Mouse (Mus musculus): Measurements from ENCODE around the gene Chkb.

The Chkb gene

DNA sequence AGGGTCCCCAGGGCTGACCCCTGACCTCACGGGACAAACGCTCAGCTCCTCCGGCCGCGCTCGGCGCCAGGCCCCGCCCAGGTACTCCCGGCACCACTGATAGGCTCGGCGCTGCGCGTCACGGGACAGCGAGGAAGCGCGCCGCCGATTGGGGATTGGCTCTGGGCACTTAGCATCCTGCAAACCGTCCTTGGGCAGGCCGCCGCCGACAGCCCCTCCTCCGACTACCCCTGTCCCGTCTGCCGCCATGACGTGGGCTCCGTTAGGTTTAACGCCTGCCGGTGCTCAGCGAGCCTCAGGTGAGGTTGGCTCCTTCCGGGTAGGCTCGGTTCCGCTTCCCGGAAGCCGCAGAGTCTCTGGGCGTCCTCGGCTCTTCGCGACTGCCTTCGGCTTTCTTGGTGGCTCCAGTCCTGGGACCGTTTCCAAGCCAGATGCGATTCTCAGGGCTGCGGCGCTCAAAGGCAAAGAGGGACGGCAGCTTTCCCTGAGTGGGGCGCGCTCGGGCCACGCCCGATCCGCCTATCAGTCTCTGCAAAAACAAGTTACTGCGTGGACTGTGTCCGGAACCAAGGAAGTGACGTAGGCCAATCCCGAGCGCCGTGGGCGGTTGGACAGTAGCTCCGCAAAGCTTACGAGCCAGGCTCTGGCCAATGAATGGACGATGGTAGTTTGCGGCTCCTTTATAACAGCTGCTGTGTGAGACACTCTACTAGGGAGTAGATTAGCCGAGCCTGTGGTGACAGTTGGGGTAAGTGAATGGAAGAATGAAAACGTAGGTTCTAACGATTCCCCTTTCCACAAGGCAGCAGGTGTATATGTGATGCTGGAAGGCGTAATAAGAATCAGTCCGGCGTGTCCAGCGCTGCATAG is at the start of gene Chkb, which contains the start of the genes C730034F03Rik and Gm44502:
Chkb (minus strand) TSS at position 557 of the 870 bp plus-strand sequence.
C730034F03Rik (plus strand) TSS at position 238 of the 870 bp plus-strand sequence.
Gm44502 (minus strand) TSS at position 345 of the 870 bp plus-strand sequence.
- DNase-seq = peak; percentile 93

- no peak for DNase-seq
Measured at GRCm38 (mm10) chr15:89478622-89479021, 48.9 kb upstream of the Chkb start.

DNA sequence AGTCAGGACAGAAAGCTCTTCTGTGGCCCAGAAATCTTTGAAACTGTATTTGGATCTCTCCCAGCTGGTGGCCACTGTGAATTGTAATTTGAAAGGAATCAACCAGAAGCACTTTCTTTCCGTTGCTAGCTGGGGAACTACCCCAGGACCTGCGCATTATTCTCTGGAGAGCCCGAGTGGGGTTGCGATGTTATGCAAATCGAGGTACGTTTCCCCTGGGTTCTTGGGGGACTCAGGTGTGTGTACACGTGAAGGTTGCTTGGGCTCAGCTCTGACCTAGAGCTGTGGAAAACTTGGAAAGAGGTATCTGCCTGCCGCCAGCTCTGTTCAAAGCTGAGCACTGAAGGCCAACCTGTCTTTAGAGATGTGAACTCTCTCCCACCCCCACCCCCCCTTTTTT is 48.1 kb upstream of the Chkb start:
- no peak for DNase-seq

- DNase-seq = no peak
Measured at GRCm38 (mm10) chr15:89477091-89477491, 47.4 kb upstream of the Chkb start, which contains the start of gene Arsa. Gene Arsa, minus strand, starts transcription at chr15:89477425.

- no peak for DNase-seq
Measured at GRCm38 (mm10) chr15:89476475-89476815, 46.7 kb upstream of the Chkb start.

- DNase-seq = peak; percentile 93 to 96
Measured at GRCm38 (mm10) chr15:89475611-89476474, 46.1 kb upstream of the Chkb start.

DNA sequence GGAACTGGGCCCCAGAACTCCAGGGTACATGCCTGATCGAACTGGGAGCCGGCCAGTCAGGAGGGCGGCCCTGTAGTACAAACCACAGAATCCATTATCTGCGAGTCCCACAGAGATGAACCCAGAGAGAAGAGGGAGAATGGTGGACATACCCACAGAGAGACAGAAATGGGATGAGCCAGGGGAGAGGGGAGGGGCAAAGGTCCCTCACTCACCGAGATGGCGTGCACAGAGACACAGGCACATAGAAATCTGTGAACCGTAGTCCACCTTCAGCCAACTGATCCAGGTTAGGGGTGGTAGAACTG is 45.5 kb upstream of the Chkb start:
- no peak for DNase-seq

- no peak for DNase-seq
Measured at GRCm38 (mm10) chr15:89474596-89475292, 45.0 kb upstream of the Chkb start.

DNA sequence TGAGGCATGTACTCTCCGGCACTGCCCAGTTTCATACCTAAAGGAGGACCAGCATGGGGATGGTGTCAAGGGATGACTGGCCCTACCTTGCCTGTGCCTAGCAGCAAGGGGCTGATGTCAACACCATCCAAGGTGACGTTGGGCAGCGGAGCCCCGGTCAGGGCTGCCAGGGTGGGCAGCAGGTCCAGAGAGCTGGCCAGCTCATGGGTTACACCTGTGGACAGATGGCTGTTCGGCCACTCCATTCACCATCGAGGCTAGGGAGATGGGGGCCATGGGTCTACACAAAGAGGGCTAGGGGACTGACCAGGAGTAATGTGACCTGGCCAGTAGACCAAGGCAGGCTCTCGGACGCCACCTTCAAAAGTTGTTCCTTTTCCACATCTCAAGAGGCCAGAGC is 44.2 kb upstream of the Chkb start:
- DNase-seq = no peak

- DNase-seq = no peak
Measured at GRCm38 (mm10) chr15:89473370-89473769, 43.7 kb upstream of the Chkb start.

DNA sequence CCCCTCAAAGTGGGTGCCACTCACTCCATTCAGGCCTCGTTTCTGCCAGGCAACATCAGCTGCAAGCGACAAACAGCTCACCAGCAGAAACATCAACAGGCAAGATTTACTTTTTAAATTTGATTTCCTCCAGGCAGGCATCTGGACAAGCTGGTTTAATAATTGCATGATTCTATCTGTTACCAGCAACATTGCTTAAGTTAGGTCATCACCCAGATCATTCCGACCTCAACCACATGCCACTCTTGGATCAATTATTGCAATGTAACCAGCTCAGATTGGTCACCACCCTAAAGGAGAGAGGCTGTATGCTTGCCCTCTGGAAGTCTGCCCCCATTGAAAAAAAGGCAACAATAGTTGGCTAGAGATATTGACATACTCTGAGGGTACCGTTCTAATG is 41.8 kb upstream of the Chkb start:
- no peak for DNase-seq

GRCm38 (mm10) chr15:89468577-89468976 is 38.9 kb upstream of the Chkb start:
- DNase-seq = peak in 1 of 2 experiments; percentile 46

GRCm38 (mm10) chr15:89465052-89465451 is 35.3 kb upstream of the Chkb start:
- no peak for DNase-seq

- no peak for DNase-seq
Measured at GRCm38 (mm10) chr15:89463334-89464235, 33.9 kb upstream of the Chkb start.

- DNase-seq = no peak
Measured at GRCm38 (mm10) chr15:89462176-89462575, 32.5 kb upstream of the Chkb start.

DNA sequence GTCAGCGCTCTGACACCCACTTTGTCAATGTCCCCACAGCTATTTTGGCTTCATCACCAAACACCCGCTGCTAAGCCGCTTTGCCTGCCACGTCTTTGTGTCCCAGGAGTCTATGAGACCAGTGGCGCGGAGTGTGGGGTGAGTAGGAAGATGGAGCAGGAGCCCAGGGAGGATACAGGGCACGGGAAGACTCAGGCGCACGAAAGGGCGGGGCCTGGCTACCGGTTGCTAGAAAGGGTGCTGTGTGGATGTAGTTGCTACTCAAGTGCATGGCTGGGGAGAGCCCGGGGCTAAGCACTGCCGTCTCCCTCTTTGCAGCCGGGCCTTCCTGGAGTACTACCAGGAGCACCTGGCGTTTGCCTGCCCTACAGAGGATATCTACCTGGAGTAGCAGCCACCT is 31.6 kb upstream of the Chkb start:
- DNase-seq = no peak

GRCm38 (mm10) chr15:89460298-89460697 is 30.6 kb upstream of the Chkb start:
- DNase-seq = peak in 1 of 2 experiments; percentile 56

DNA sequence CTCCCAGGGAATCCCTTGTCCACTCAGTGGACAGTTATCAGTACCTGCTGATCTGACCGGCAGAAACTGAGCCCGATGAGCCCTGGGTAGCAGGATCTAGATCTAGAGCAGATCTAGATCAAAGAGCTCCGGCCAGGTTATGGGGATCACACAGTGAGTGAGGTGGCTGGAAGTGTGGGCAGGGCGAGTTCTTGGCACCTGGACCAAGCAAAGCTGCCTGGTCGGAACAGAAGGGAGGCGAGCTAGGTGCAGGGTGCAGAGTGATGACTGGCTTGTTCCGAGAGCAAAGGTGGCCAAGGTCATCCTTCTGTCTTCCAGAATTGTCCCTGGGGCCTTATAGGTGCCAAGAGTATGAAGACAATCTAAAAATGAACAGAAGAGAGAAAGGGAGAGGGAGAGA is 30.1 kb upstream of the Chkb start:
- DNase-seq = no peak

DNA sequence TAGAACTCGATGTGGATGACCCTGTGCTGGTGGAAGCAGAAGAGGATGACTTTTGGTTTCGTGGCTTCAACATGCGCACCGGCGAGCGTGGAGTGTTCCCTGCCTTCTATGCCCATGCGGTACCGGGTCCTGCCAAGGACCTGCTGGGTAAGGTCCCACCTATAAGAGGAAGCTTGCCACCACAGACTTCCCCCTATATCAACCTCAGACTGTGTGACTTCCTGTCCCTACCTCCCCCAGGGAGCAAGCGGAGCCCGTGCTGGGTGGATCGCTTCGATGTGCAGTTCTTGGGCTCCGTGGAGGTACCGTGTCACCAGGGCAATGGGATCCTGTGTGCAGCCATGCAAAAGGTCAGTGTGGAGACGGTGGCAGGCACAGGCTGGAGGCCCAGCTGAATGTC is 29.2 kb upstream of the Chkb start:
- no peak for DNase-seq

DNA sequence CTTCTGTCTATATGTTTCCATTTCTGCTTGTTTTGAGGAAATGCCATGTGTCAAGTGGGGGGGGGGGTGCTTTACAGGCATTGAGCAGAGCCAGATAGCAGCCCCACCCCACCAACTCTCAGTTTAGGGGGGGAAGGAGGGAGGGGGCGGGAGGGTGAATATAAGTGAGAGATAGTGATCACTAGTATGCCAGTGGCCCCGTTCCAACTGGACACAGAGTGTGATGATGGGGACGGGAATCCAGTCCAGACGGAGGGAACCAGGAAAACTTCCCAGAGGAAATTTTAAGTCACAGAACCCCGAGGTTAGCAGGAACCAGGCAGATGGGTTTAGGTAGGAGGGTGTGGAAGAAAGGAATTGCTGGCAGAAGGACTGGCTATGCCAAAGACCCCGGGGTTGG is 25.9 kb upstream of the Chkb start:
- no peak for DNase-seq

DNA sequence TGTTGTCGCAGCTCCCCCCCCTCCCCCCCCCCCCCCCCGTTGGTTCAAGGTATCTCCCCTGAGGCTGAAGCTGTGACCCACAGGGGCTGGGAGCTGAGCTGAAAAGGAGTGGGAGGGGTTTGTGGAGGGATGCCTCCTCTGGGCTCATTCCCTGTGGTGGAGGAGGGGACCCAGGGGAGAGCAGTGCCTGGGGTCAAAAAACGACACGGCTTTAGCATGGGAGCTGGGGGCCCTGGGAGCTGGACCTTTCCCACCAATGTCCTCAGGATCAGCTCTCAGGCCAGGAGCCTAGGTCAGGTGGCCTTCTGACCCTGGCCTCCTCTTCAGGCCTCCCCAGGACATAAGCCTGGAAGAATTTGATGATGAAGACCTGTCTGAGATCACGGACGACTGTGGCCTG is 25.1 kb upstream of the Chkb start:
- DNase-seq = no peak

- DNase-seq = peak; percentile 79 to 82
Measured at GRCm38 (mm10) chr15:89453865-89454478, 24.3 kb upstream of the Chkb start, which contains the start of gene Mapk8ip2. Gene Mapk8ip2, plus strand, starts transcription at chr15:89453913.
